Mouse (Mus musculus): ENCODE results near the gene Ptpa. TPM values are rescaled to one million over a fixed set of nuclear protein-coding genes. Genes with fewer than 3 reads are reported as not detected.
A peak's percentile ranks its signal among the peaks of the same experiment; 100 is the strongest.

The Ptpa gene
- polyA plus RNA-seq, 1 experiment from 2014 or later = 88.0 TPM

- H3K9ac ChIP-seq (replicated peaks; ENCODE audit: low read depth) = no peak overlapping the region
- DNase-seq (ENCODE audit: low spot score) = no peak
- no peak overlapping the region for H3K4me3 ChIP-seq (ENCODE audit: low read depth, low read length)
- 84% methylated on average over 4 of the region's 4 CpGs for WGBS
- no peak overlapping the region for H3K27ac ChIP-seq (ENCODE audit: low read length)
- H3K4me2 ChIP-seq (replicated peaks; ENCODE audit: low read depth, low read length) = no peak overlapping the region
- H3K9me3 ChIP-seq (ENCODE audit: low read length) = no peaks in the 10 kb centered on the region
- no peaks in the 10 kb centered on the region for H3K27me3 ChIP-seq (replicated peaks; ENCODE audit: insufficient read depth, low read length)
- TF ChIP-seq EP300 (IDR thresholded peaks at IDR 0.05) (no peak), CTCF (IDR thresholded peaks at IDR 0.05) (no peak)
- peaks cover 44% of the 10 kb centered on the region for H3K36me3 ChIP-seq (ENCODE audit: insufficient read depth, low read length)
- ATAC-seq = no peak
- peaks cover 5% of the 10 kb centered on the region for H3K4me1 ChIP-seq (ENCODE audit: insufficient read depth, low read depth, low read length)
These were observed 21.0 kb downstream of the Ptpa start for GRCm38 (mm10) chr2:30436809-30437208.

GRCm38 (mm10) chr2:30437791-30438190, 22.0 kb downstream of the Ptpa start:
- whole genome bisulfite sequencing = 87% methylated on average over 4 of the region's 4 CpGs
- ATAC-seq (no peak), DNase-seq (ENCODE audit: low spot score) (no peak)
- peaks cover 14% of the 10 kb centered on the region for H3K4me1 ChIP-seq (ENCODE audit: insufficient read depth, low read depth, low read length)
- no peak for TF ChIP-seq CTCF (IDR thresholded peaks at IDR 0.05)
- no peak for TF ChIP-seq EP300 (IDR thresholded peaks at IDR 0.05)
- H3K4me2 ChIP-seq (replicated peaks; ENCODE audit: low read depth, low read length) = no peak overlapping the region
- no peaks in the 10 kb centered on the region for H3K27me3 ChIP-seq (replicated peaks; ENCODE audit: insufficient read depth, low read length)
- no peak overlapping the region for H3K4me3 ChIP-seq (ENCODE audit: low read depth, low read length)
- H3K9me3 ChIP-seq (ENCODE audit: low read length) = no peaks in the 10 kb centered on the region
- H3K27ac ChIP-seq (ENCODE audit: low read length) = no peak overlapping the region
- peaks cover 40% of the 10 kb centered on the region for H3K36me3 ChIP-seq (ENCODE audit: insufficient read depth, low read length)
- no peak overlapping the region for H3K9ac ChIP-seq (replicated peaks; ENCODE audit: low read depth)

- H3K9ac ChIP-seq (replicated peaks; ENCODE audit: low read depth) = no peak overlapping the region
- H3K4me2 ChIP-seq (replicated peaks; ENCODE audit: low read depth, low read length) = no peak overlapping the region
- H3K9me3 ChIP-seq (ENCODE audit: low read length) = no peaks in the 10 kb centered on the region
- TF ChIP-seq EP300 (IDR thresholded peaks at IDR 0.05) = no peak
- no peak for TF ChIP-seq CTCF (IDR thresholded peaks at IDR 0.05)
- peak overlapping the region; percentile 20; the same call in 1 of the 2 replicates for H3K27ac ChIP-seq (ENCODE audit: low read length)
- DNase-seq (ENCODE audit: low spot score) (no peak), ATAC-seq (no peak)
- H3K27me3 ChIP-seq (replicated peaks; ENCODE audit: insufficient read depth, low read length) = no peaks in the 10 kb centered on the region
- H3K4me1 ChIP-seq (ENCODE audit: insufficient read depth, low read depth, low read length) = peaks cover 30% of the 10 kb centered on the region
- H3K36me3 ChIP-seq (ENCODE audit: insufficient read depth, low read length) = peaks cover 28% of the 10 kb centered on the region
- 88% methylated on average over 6 of the region's 6 CpGs for WGBS
- no peak overlapping the region for H3K4me3 ChIP-seq (ENCODE audit: low read depth, low read length)
These were observed 23.8 kb downstream of the Ptpa start for GRCm38 (mm10) chr2:30439631-30440030.

- peaks cover 28% of the 10 kb centered on the region for H3K36me3 ChIP-seq (ENCODE audit: insufficient read depth, low read length)
- no peak for TF ChIP-seq CTCF (IDR thresholded peaks at IDR 0.05)
- no peak for TF ChIP-seq EP300 (IDR thresholded peaks at IDR 0.05)
These were observed 24.4 kb downstream of the Ptpa start for GRCm38 (mm10) chr2:30440211-30440700.

GRCm38 (mm10) chr2:30440701-30441517, 25.1 kb downstream of the Ptpa start:
- WGBS = 5% methylated on average over 12 of the region's 12 CpGs
- ATAC-seq (peak; percentile 77), DNase-seq (ENCODE audit: low spot score) (peak; percentile 97)
- H3K4me2 ChIP-seq (replicated peaks; ENCODE audit: low read depth, low read length) = peak overlapping the region; percentile 63
- no peak overlapping the region for H3K4me3 ChIP-seq (ENCODE audit: low read depth, low read length)
- H3K9me3 ChIP-seq (ENCODE audit: low read length) = no peaks in the 10 kb centered on the region
- no peaks in the 10 kb centered on the region for H3K27me3 ChIP-seq (replicated peaks; ENCODE audit: insufficient read depth, low read length)
- H3K9ac ChIP-seq (replicated peaks; ENCODE audit: low read depth) = peak overlapping the region; percentile 32
- H3K27ac ChIP-seq (ENCODE audit: low read length) = peak overlapping the region; percentile 98
- H3K4me1 ChIP-seq (ENCODE audit: insufficient read depth, low read depth, low read length) = peaks cover 39% of the 10 kb centered on the region
- TF ChIP-seq EP300 (IDR thresholded peaks at IDR 0.05) (no peak), CTCF (IDR thresholded peaks at IDR 0.05) (peak; percentile 92)
- H3K36me3 ChIP-seq (ENCODE audit: insufficient read depth, low read length) = peaks cover 28% of the 10 kb centered on the region

More at GRCm38 (mm10) chr2:30440211-30440700, 24.4 kb downstream of the Ptpa start:
- H3K27ac ChIP-seq (ENCODE audit: low read length) = peak overlapping the region; percentile 98
- H3K9me3 ChIP-seq (ENCODE audit: low read length) = no peaks in the 10 kb centered on the region
- no peak for ATAC-seq
- H3K4me3 ChIP-seq (ENCODE audit: low read depth, low read length) = no peak overlapping the region
- no peak for DNase-seq (ENCODE audit: low spot score)
- 0 out of 2 replicates have a peak overlapping the region, but pooled peaks have one; percentile 22 for H3K4me2 ChIP-seq (replicated peaks; ENCODE audit: low read depth, low read length)
- no peak overlapping the region for H3K9ac ChIP-seq (replicated peaks; ENCODE audit: low read depth)
- WGBS = 19% methylated on average over 3 of the region's 3 CpGs
- H3K27me3 ChIP-seq (replicated peaks; ENCODE audit: insufficient read depth, low read length) = no peaks in the 10 kb centered on the region
- H3K4me1 ChIP-seq (ENCODE audit: insufficient read depth, low read depth, low read length) = peaks cover 33% of the 10 kb centered on the region

Data from lung, postnatal 0 days (tissue).